In the genomic region with DNA sequence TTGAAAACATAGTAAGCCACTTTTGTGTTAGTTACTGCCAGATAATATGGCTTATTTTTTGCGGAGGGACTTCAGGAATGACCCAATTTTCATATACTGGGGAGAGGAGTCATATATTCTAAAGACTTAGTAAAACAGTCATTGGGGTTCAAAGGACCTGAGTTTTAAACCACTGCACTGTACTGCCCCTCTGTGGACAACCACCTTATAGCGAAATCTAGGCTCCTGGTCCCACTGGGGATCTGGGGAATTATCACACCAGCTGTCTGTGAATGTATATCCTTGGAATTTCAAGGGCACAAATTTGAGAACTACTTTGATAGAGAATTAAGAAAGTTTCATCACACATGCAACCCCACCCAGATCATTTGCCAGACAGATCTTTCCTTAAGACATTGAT, we compare ENCODE assay signal across 9 mouse cellular contexts. TPM values are rescaled to one million over a fixed set of nuclear protein-coding genes. Genes with fewer than 3 reads are reported as not detected.
A peak's percentile ranks its signal among the peaks of the same experiment; 100 is the strongest.
DNase-seq lines count a peak whose midpoint lies in the region; ATAC-seq and TF ChIP-seq lines count a peak whose summit lies in the region.
"Had no signal": no experiment of that assay in that cellular context is flagged by ENCODE, and none has a peak within 500 bp of the region (broad histone marks: within the 10 kb centered on the region; RNA-seq: fewer than 3 reads in every experiment).

No protein-coding gene starts in this region.

- TF ChIP-seq EP300 in lung, postnatal 0 days (IDR thresholded peaks at IDR 0.05), result no peak

- 53% methylated on average over 2 of the region's 2 CpGs for WGBS in lung, postnatal 0 days
- 61% methylated on average over 2 of the region's 2 CpGs for WGBS in midbrain, embryonic 13.5 days

- no peaks in the 10 kb centered on the region for H3K27me3 ChIP-seq in lung, postnatal 0 days (replicated peaks; ENCODE audit: insufficient read depth, low read length)
- peaks cover 18% of the 10 kb centered on the region for H3K27me3 ChIP-seq in midbrain, embryonic 13.5 days

- peak; percentile 32 to 41 for DNase-seq in heart, postnatal 10 days
- no peak for DNase-seq in heart, postnatal 36 days
- peak; percentile 39 for DNase-seq in lung, postnatal 0 days (ENCODE audit: low spot score)
- DNase-seq in lung, postnatal 25 days (ENCODE audit: low spot score), result no peak
- DNase-seq in adipocyte (ENCODE audit: low spot score), result peak; percentile 44
- DNase-seq in thymus, postnatal 0 days (ENCODE audit: low spot score), result peak; percentile 28
- DNase-seq: left cerebral cortex, postnatal 4 days had no signal

- no peak overlapping the region for H3K4me3 ChIP-seq in lung, postnatal 0 days (ENCODE audit: low read depth, low read length)
- H3K4me3 ChIP-seq in midbrain, embryonic 13.5 days (replicated peaks), result no peak overlapping the region

- no peak overlapping the region for H3K9ac ChIP-seq in lung, postnatal 0 days (replicated peaks; ENCODE audit: low read depth)
- no peak overlapping the region for H3K9ac ChIP-seq in midbrain, embryonic 13.5 days (replicated peaks)

- peak; percentile 60 for TF ChIP-seq CTCF in lung, postnatal 0 days (IDR thresholded peaks at IDR 0.05)

- no peaks in the 10 kb centered on the region for H3K4me1 ChIP-seq in lung, postnatal 0 days (ENCODE audit: insufficient read depth, low read depth, low read length)
- H3K4me1 ChIP-seq in midbrain, embryonic 13.5 days (replicated peaks), result 0 out of 2 replicates have a peak, but pooled peaks cover 9% of the 10 kb centered on the region

- no peak for ATAC-seq in lung, postnatal 0 days
- no peak for ATAC-seq in cerebellum, adult (ENCODE audit: insufficient number of reproducible peaks, low FRiP score, low TSS enrichment)
- ATAC-seq in midbrain, embryonic 13.5 days, result no peak

- H3K9me3 ChIP-seq in lung, postnatal 0 days (ENCODE audit: low read length), result no peaks in the 10 kb centered on the region
- H3K9me3 ChIP-seq in midbrain, embryonic 13.5 days, result 0 out of 2 replicates have a peak, but pooled peaks cover 4% of the 10 kb centered on the region

- intact Hi-C loops in heart, postnatal 10 days (cut with DNase I), result loop anchor here (5.0 to 10.0 kb wide), 2 partner anchors 133 to 365 kb away; no protein-coding TSS in a partner anchor
- intact Hi-C loops in heart, postnatal 36 days (cut with DNase I), result loop anchor here (2.0 to 5.0 kb wide), 2 partner anchors 365 to 383 kb away; no protein-coding TSS in a partner anchor

- H3K27ac ChIP-seq in lung, postnatal 0 days (ENCODE audit: low read length), result no peak overlapping the region
- H3K27ac ChIP-seq in midbrain, embryonic 13.5 days, result no peak overlapping the region

- no peak overlapping the region for H3K4me2 ChIP-seq in lung, postnatal 0 days (replicated peaks; ENCODE audit: low read depth, low read length)
- H3K4me2 ChIP-seq in midbrain, embryonic 13.5 days (replicated peaks), result no peak overlapping the region

- H3K36me3 ChIP-seq in lung, postnatal 0 days (ENCODE audit: insufficient read depth, low read length), result no peaks in the 10 kb centered on the region
- peaks cover 23% of the 10 kb centered on the region for H3K36me3 ChIP-seq in midbrain, embryonic 13.5 days

RNA-seq across cellular contexts. Expression of gene Dmc1, which starts 2.8 kb away (rescaled TPM):
- total RNA-seq in heart, postnatal 10 days (2021), result 1 to 10 TPM in 1 of 2 experiments, under 1 TPM in 1; 0.69 to 1.2 TPM
- not detected for total RNA-seq in heart, postnatal 36 days (2021)
- 0.90 and 1.2 TPM in 2 replicates for polyA plus RNA-seq in lung, postnatal 0 days (2015; fragmentation: Nextera tagmentation; extraction: Ambion mirVana)
- polyA plus RNA-seq in thymus, postnatal 0 days (2015; fragmentation: Nextera tagmentation; extraction: Ambion mirVana), result 3.2 and 4.2 TPM in 2 replicates
- 0.75 and 1.0 TPM in 2 replicates for polyA plus RNA-seq in midbrain, embryonic 13.5 days (2015; fragmentation: Nextera tagmentation; extraction: Ambion mirVana)

RNA-seq across cellular contexts. Expression of gene Fam227a, which starts 51.0 kb away (rescaled TPM):
- total RNA-seq in heart, postnatal 10 days (2021), result 1 to 10 TPM in 1 of 2 experiments, under 1 TPM in 1; 0.97 to 1.3 TPM
- total RNA-seq in heart, postnatal 36 days (2021), result 1 to 10 TPM in 1 of 2 experiments, under 1 TPM in 1; 0.78 to 1.7 TPM
- 1.2 and 1.3 TPM in 2 replicates for polyA plus RNA-seq in lung, postnatal 0 days (2015; fragmentation: Nextera tagmentation; extraction: Ambion mirVana)
- polyA plus RNA-seq in thymus, postnatal 0 days (2015; fragmentation: Nextera tagmentation; extraction: Ambion mirVana), result 0.39 and 0.48 TPM in 2 replicates
- 6.8 and 6.9 TPM in 2 replicates for polyA plus RNA-seq in midbrain, embryonic 13.5 days (2015; fragmentation: Nextera tagmentation; extraction: Ambion mirVana)

RNA-seq across cellular contexts. Expression of gene Cby1, which starts 51.2 kb away (rescaled TPM):
- total RNA-seq in heart, postnatal 10 days (2021), result 10 to 100 TPM; 28.2 to 29.3 TPM
- 10 to 100 TPM; 21.3 to 23.5 TPM for total RNA-seq in heart, postnatal 36 days (2021)
- 43.5 and 45.3 TPM in 2 replicates for polyA plus RNA-seq in lung, postnatal 0 days (2015; fragmentation: Nextera tagmentation; extraction: Ambion mirVana)
- 57.0 and 57.5 TPM in 2 replicates for polyA plus RNA-seq in thymus, postnatal 0 days (2015; fragmentation: Nextera tagmentation; extraction: Ambion mirVana)
- polyA plus RNA-seq in midbrain, embryonic 13.5 days (2015; fragmentation: Nextera tagmentation; extraction: Ambion mirVana), result 92.4 and 94.9 TPM in 2 replicates

Comparison
In these comparisons a context has a peak if more than half of its experiments do, and no peak if none do; other contexts are left out.
1. DNase-seq: peak in heart, postnatal 10 days (2 of 2), lung, postnatal 0 days (single experiment), adipocyte (single experiment) and thymus, postnatal 0 days (single experiment); none in heart, postnatal 36 days (0 of 2) and lung, postnatal 25 days (single experiment).